Mouse (Mus musculus) kidney, postnatal 14 days (tissue): ENCODE measurements around the gene Nkrf.

ENCODE experiments used
- DNase-seq: peaks from one replicate; pipeline ENCODE4 v3.0.0; 2022; ENCODE audit warnings: mixed read lengths

The Nkrf gene

DNA sequence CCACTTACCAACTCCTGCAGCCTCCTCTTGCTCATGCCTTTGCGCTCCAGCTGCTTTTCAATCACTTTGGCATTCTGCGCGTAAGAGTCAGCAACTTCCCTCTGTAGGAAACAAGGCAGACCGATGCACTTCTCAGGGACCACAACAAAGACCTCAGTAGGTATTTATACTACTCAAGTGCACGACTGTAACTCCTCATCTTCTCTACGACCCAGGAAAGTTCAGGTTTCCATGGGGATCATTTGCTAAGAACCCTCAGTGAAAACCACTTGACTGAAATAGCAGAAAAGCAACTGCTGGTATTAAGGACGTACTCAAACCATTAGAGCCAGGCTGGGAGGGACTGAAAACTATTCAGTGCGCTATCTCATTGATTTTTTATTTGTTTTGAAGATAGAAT is 50.1 kb downstream of the Nkrf start:
- no peak for DNase-seq

DNA sequence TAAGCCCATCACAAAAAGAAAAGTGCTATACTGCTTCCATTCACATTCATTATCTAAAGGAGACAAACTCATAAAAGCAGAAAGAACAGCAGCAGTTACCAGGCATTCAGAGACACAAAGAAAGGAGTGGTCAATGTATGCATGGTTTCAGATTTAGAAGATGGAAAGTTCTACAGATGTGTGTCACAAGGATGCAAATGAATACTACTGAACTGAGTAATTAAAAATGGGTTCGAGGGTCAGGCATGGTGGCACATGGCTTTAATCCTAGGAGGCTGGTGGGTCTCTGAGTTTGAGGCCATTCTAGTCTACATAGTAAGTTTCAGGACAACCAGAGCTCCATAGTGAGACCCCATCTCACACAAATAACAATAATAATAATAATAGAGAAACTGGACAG is 55.5 kb downstream of the Nkrf start:
- no peak for DNase-seq

- DNase-seq = no peak
These were observed 59.2 kb downstream of the Nkrf start for GRCm38 (mm10) chrX:36843346-36843990.

DNA sequence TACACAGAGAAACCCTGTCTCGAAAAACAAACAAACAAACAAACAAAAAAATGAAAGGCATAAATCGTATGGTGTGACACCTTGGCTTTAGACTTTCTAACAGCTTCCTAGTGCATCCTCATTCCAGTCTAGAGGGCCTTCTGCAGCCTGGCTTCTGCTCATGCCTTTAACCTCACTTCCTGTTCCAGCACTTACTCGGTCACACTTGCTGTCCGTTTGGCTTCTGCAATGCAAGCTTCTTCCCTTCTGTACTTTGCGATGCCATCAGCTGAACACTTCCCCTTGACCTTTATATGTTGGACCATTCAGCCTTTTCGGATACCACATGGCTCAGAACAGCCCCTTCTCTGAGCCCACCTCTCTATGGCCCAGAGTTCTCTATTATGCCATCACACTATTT is 61.0 kb downstream of the Nkrf start:
- no peak for DNase-seq

- peak; percentile 64 for DNase-seq
These were observed 63.3 kb downstream of the Nkrf start for GRCm38 (mm10) chrX:36839391-36839790.
